Mouse (Mus musculus) hindbrain, embryonic 14.5 days (tissue): ENCODE measurements at regions not wholly inside any gene's neighbourhood (a gene's known extent, or its start where the extent isn't known, plus 50 kb on each side); places are given as distances from the start of the nearest gene placed in this dataset.

Experiments
- ATAC-seq: fragments of 200-750 bp; cut with Nextera tagmentation; 2 replicates; pipeline ENCODE4 v1.8.0; 2017; ENCODE audit warnings: moderate number of reproducible peaks, mild to moderate bottlenecking, moderate TSS enrichment, moderate library complexity; ENCODE audit not compliant: low FRiP score
- DNase-seq: peaks from one replicate; pipeline ENCODE4 v3.0.0-alpha.2; 2015; ENCODE audit warnings: low spot score
- H3K27ac ChIP-seq: fragments of 300-500 bp; sonication (generic); 2 replicates; pipeline ENCODE4 v1.5.1; 2014; ENCODE audit warnings: mild to moderate bottlenecking, moderate library complexity
- H3K27me3 ChIP-seq: fragments of 300-500 bp; sonication (generic); 2 replicates; pipeline ENCODE4 v1.6.1; 2014; ENCODE audit warnings: mild to moderate bottlenecking, low read length, mixed read lengths; ENCODE audit not compliant: control insufficient read depth, insufficient read depth
- H3K36me3 ChIP-seq: fragments of 300-500 bp; sonication (generic); replicated peaks from 2 replicates; pipeline ENCODE4 v1.6.1; 2014; ENCODE audit not compliant: control insufficient read depth, insufficient read depth
- H3K4me1 ChIP-seq: fragments of 300-500 bp; sonication (generic); replicated peaks from 2 replicates; pipeline ENCODE4 v1.6.1; 2014; ENCODE audit warnings: antibody characterized with exemption, low read length, mixed read lengths; ENCODE audit not compliant: control insufficient read depth, insufficient read depth
- H3K4me2 ChIP-seq: fragments of 300-500 bp; sonication (generic); replicated peaks from 2 replicates; pipeline ENCODE4 v1.6.1; 2014; ENCODE audit warnings: mild to moderate bottlenecking, moderate library complexity
- H3K4me3 ChIP-seq: fragments of 300-500 bp; sonication (generic); replicated peaks from 2 replicates; pipeline ENCODE4 v1.5.1; 2014; ENCODE audit warnings: mild to moderate bottlenecking, low read length
- H3K9ac ChIP-seq: fragments of 300-500 bp; sonication (generic); 2 replicates; pipeline ENCODE4 v1.6.1; 2014
- H3K9me3 ChIP-seq: fragments of 300-500 bp; sonication (generic); 2 replicates; pipeline ENCODE4 v1.6.1; 2016; ENCODE audit warnings: low read length; ENCODE audit not compliant: control insufficient read depth
- WGBS: fragments of 180-500 bp; shearing (Covaris S2); extraction: QIAGEN DNeasy Blood & Tissue Kit; methylation state at CpG from one replicate; pipeline ENCODE4 v1.1.7; 2014; 5-methylcytosine and 5-hydroxymethylcytosine counted together

DNA sequence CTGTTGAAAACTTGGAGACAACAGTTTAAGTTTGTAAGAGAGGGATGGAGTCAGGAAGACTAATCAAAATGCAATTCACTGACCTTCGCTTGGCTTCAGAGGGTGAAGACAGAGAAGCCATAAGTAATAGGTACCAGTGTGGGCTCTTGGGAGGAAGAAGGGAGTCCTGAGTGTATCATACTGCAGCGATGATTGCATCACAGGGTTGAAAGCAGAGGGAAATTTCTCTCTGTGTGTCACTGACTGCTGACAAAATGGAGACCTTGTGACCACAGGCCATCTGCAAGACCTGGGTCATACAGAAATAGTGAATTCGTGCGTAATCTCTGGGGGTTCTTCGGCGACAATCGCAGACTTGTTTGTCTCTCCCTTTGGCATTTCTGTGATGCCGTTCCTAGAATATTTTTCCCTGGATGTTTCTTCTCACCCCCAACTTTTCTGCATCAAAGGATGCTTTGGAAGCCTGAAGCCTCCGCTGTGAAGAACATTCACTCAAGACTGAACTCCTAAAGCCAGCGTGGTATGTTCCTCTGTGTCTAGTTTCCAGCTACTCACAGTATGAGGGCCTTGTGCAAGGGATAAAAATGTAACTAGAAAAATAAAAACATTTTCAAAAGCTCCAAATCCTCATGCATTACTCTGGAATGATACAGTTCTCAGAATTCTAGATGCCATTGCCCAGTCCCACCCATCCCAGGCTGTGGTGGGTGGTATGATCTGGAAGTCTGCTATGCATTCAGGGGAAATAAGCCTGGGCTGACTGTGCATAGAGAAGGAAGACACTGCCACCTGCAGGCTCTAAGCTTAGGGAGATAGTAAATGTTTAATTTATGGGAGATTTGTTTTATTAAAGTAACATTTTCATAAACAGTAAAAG, 139.8 kb upstream of the Slc24a5 start:
- Histone ChIP-seq H3K9ac (no peak overlapping the region), H3K27me3 (no peaks in the 10 kb centered on the region), H3K27ac (no peak overlapping the region), H3K4me2 (no peak overlapping the region), H3K4me1 (no peaks in the 10 kb centered on the region), H3K9me3 (no peaks in the 10 kb centered on the region), H3K4me3 (no peak overlapping the region), H3K36me3 (no peaks in the 10 kb centered on the region)
- 85% methylated on average over 10 of the region's 10 CpGs for WGBS
- ATAC-seq = peak; percentile 79
- peak; percentile 80 for DNase-seq

GRCm38 (mm10) chr2:124928759-124929113, 139.2 kb upstream of the Slc24a5 start:
- no peak overlapping the region for H3K4me3 ChIP-seq
- H3K27me3 ChIP-seq = no peaks in the 10 kb centered on the region
- peak; percentile 44; the same call in 1 of the 2 replicates for ATAC-seq
- DNase-seq = no peak
- WGBS = 88% methylated on average over 5 of the region's 5 CpGs
- H3K9ac ChIP-seq = no peak overlapping the region
- no peak overlapping the region for H3K27ac ChIP-seq
- H3K36me3 ChIP-seq = no peaks in the 10 kb centered on the region
- H3K9me3 ChIP-seq = no peaks in the 10 kb centered on the region
- no peak overlapping the region for H3K4me2 ChIP-seq
- H3K4me1 ChIP-seq = no peaks in the 10 kb centered on the region

- no peak overlapping the region for H3K27ac ChIP-seq
- no peak for DNase-seq
- H3K27me3 ChIP-seq = no peaks in the 10 kb centered on the region
- 33% methylated on average over 7 of the region's 7 CpGs for WGBS
- no peak overlapping the region for H3K4me3 ChIP-seq
- ATAC-seq = no peak
- no peaks in the 10 kb centered on the region for H3K4me1 ChIP-seq
- H3K9me3 ChIP-seq = no peaks in the 10 kb centered on the region; the same call in 1 of the 2 replicates
- H3K36me3 ChIP-seq = no peaks in the 10 kb centered on the region
- H3K9ac ChIP-seq = no peak overlapping the region
- H3K4me2 ChIP-seq = no peak overlapping the region
These were observed 137.2 kb upstream of the Slc24a5 start for GRCm38 (mm10) chr2:124930719-124931118.

DNA sequence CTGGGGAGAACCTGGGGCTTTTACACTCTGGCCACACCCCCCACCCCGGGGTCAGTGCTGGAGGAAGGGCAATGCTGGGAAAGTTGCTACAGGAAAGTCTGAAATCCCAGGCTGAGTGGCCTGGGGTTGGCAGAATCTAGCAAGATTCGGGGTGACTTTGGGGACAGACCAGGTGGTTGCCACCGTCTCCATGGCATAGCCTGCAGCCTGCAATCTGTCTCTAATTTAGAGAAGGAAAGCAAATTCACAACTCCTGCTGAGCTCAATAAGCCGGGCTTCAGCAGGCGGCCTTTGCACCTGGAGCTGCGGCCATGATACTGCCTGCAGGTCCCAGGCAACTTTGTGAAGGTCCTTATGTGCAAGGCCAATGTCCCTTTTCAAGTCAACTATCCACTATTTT, 135.4 kb upstream of the Slc24a5 start:
- no peak overlapping the region for H3K9ac ChIP-seq
- no peaks in the 10 kb centered on the region for H3K36me3 ChIP-seq
- H3K9me3 ChIP-seq = peaks cover 7% of the 10 kb centered on the region; the same call in 1 of the 2 replicates
- no peaks in the 10 kb centered on the region for H3K27me3 ChIP-seq
- 57% methylated on average over 6 of the region's 6 CpGs for WGBS
- DNase-seq (no peak), ATAC-seq (no peak)
- no peak overlapping the region for H3K4me3 ChIP-seq
- H3K4me1 ChIP-seq = no peaks in the 10 kb centered on the region
- H3K27ac ChIP-seq = no peak overlapping the region
- no peak overlapping the region for H3K4me2 ChIP-seq

DNA sequence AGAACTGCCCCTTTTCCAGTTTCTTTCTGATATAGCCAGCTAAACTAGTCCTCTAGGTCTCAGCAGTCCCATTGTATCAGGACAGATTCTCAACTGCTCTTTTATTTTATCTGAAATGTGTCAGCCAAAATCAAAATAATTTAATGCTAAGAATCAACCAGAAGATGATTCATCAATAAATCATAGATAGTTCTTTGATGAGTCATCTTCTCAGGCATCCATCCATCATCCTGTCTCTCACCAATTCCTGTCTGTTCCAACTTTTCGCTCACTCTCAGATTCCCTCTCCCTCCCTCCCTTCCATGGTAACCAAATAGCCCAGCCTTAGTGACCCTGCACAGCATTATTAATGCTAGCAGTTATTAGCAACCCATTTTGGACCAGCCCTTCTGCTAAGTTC, 134.0 kb upstream of the Slc24a5 start:
- no peak overlapping the region for H3K27ac ChIP-seq
- DNase-seq = no peak
- 63% methylated on average over 1 of the region's 1 CpGs for WGBS
- H3K4me2 ChIP-seq = no peak overlapping the region
- H3K4me1 ChIP-seq = no peaks in the 10 kb centered on the region
- H3K36me3 ChIP-seq = no peaks in the 10 kb centered on the region
- H3K27me3 ChIP-seq = no peaks in the 10 kb centered on the region
- no peak for ATAC-seq
- peaks cover 7% of the 10 kb centered on the region; the same call in 1 of the 2 replicates for H3K9me3 ChIP-seq
- no peak overlapping the region for H3K9ac ChIP-seq
- no peak overlapping the region for H3K4me3 ChIP-seq

DNA sequence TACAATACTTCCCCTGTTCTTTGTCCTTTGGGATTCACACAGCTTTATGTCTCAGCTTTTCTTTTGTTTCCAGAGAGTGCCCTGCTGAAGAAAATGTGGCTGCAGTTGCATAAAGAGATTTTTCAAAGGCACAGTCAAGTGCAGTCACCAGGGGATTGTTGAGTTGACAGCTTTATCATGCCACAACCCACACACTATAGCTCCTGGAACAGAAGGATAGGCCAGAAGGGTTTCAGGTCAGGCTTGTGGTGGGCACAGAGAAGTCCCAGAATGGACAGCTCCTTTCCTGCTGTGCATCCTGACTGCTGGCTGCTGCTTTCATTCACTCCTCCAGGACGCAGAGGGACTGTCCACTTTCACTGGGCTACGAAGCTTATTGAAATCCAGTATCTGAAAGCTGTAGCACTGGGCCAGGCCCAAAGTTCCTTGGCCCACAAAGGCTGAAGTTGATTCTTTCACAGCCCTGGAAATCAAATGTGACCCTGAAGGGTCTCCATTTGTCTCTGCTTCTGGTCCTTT, 119.6 kb upstream of the Slc24a5 start:
- no peak for DNase-seq
- Histone ChIP-seq H3K27ac (no peak overlapping the region), H3K36me3 (no peaks in the 10 kb centered on the region), H3K9ac (no peak overlapping the region), H3K4me3 (no peak overlapping the region), H3K4me1 (0 out of 2 replicates have a peak, but pooled peaks cover 9% of the 10 kb centered on the region), H3K9me3 (no peaks in the 10 kb centered on the region), H3K4me2 (no peak overlapping the region), H3K27me3 (no peaks in the 10 kb centered on the region)
- WGBS = 15% methylated on average over 2 of the region's 2 CpGs
- ATAC-seq = no peak

DNA sequence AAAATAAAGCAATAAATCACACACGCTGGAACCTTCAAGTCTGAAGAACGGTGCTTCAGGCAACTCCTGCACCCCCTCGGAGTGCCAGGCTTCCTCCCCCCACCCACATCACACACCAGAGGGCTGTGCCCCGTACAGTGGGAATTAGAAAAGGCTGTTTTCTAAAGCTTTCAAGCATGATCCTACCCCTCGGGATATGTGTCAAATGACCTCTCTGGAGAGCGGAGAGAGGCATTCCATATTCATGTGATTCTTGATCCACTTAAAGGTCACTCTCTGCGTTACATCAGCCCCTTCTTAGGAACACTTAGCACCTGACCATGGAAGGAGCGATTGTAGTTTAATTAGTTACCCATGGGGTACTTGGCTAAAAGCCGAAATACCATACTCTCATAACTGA, 119.1 kb upstream of the Slc24a5 start:
- Histone ChIP-seq H3K9me3 (no peaks in the 10 kb centered on the region), H3K4me1 (0 out of 2 replicates have a peak, but pooled peaks cover 9% of the 10 kb centered on the region), H3K4me2 (no peak overlapping the region), H3K4me3 (no peak overlapping the region), H3K27ac (no peak overlapping the region), H3K27me3 (no peaks in the 10 kb centered on the region), H3K36me3 (no peaks in the 10 kb centered on the region), H3K9ac (no peak overlapping the region)
- ATAC-seq = no peak
- 31% methylated on average over 9 of the region's 9 CpGs for WGBS
- no peak for DNase-seq

- Histone ChIP-seq H3K27ac (no peak overlapping the region), H3K9me3 (no peaks in the 10 kb centered on the region), H3K27me3 (no peaks in the 10 kb centered on the region), H3K36me3 (no peaks in the 10 kb centered on the region), H3K4me1 (0 out of 2 replicates have a peak, but pooled peaks cover 9% of the 10 kb centered on the region), H3K4me2 (no peak overlapping the region), H3K4me3 (no peak overlapping the region), H3K9ac (no peak overlapping the region)
- no peak for ATAC-seq
- DNase-seq = no peak
- WGBS = 47% methylated on average over 4 of the region's 4 CpGs
These were observed 115.7 kb upstream of the Slc24a5 start for GRCm38 (mm10) chr2:124952212-124952611.

GRCm38 (mm10) chr2:124953015-124953414, 114.9 kb upstream of the Slc24a5 start:
- H3K27ac ChIP-seq = no peak overlapping the region
- ATAC-seq (no peak), DNase-seq (no peak)
- H3K4me1 ChIP-seq = 0 out of 2 replicates have a peak, but pooled peaks cover 9% of the 10 kb centered on the region
- no peak overlapping the region for H3K9ac ChIP-seq
- 65% methylated on average over 5 of the region's 5 CpGs for WGBS
- H3K36me3 ChIP-seq = no peaks in the 10 kb centered on the region
- no peaks in the 10 kb centered on the region for H3K27me3 ChIP-seq
- H3K9me3 ChIP-seq = no peaks in the 10 kb centered on the region
- H3K4me2 ChIP-seq = no peak overlapping the region
- H3K4me3 ChIP-seq = no peak overlapping the region
